Mouse (Mus musculus) heart, embryonic 16.5 days (tissue): ENCODE measurements around the gene Pde6c. TPM values are rescaled to one million over a fixed set of nuclear protein-coding genes. Genes with fewer than 3 reads are reported as not detected.

Source experiments
- ATAC-seq: fragments of 200-750 bp; cut with Nextera tagmentation; replicated peaks from 2 replicates; pipeline ENCODE4 v1.8.0; 2017; ENCODE audit warnings: moderate number of reproducible peaks; ENCODE audit not compliant: insufficient read depth, low FRiP score; ENCODE audit errors: extremely low read depth
- H3K27ac ChIP-seq: fragments of 300-500 bp; sonication (generic); 2 replicates; pipeline ENCODE4 v1.5.1; 2014; ENCODE audit warnings: mild to moderate bottlenecking, low read length, control low read depth, moderate library complexity
- H3K27me3 ChIP-seq: fragments of 300-500 bp; sonication (generic); 2 replicates; pipeline ENCODE4 v1.6.1; 2014; ENCODE audit warnings: low read length, mixed read lengths; ENCODE audit not compliant: control insufficient read depth, insufficient read depth
- H3K36me3 ChIP-seq: fragments of 300-500 bp; sonication (generic); 2 replicates; pipeline ENCODE4 v1.6.1; 2014; ENCODE audit not compliant: control insufficient read depth, insufficient read depth
- H3K4me1 ChIP-seq: fragments of 300-500 bp; sonication (generic); 2 replicates; pipeline ENCODE4 v1.6.1; 2014; ENCODE audit warnings: low read length, mixed read lengths; ENCODE audit not compliant: control insufficient read depth, insufficient read depth
- H3K4me2 ChIP-seq: fragments of 300-500 bp; sonication (generic); 2 replicates; pipeline ENCODE4 v1.6.1; 2014; ENCODE audit warnings: low read depth, mild to moderate bottlenecking, control low read depth, low read length
- H3K4me3 ChIP-seq: fragments of 300-500 bp; sonication (generic); 2 replicates; pipeline ENCODE4 v1.5.1; 2014; ENCODE audit warnings: mild to moderate bottlenecking, control low read depth, low read length
- H3K9ac ChIP-seq: fragments of 300-500 bp; sonication (generic); 2 replicates; pipeline ENCODE4 v1.6.1; 2014; ENCODE audit warnings: low read length, control low read depth
- H3K9me3 ChIP-seq: fragments of 300-500 bp; sonication (generic); replicated peaks from 2 replicates; pipeline ENCODE4 v1.6.1; 2016; ENCODE audit warnings: low read length; ENCODE audit not compliant: control insufficient read depth
- WGBS: fragments of 180-500 bp; shearing (Covaris S2); extraction: QIAGEN DNeasy Blood & Tissue Kit; methylation state at CpG from one replicate; pipeline ENCODE4 v1.1.7; 2014; 5-methylcytosine and 5-hydroxymethylcytosine counted together
- polyA plus RNA-seq: library from polyadenylated mRNA; unstranded; fragments of >200 nt; fragmentation: Nextera tagmentation; extraction: Ambion mirVana; gene quantifications from 2 replicates; pipeline ENCODE4 v1.2.1, GENCODE M21; 2015

Pde6c gene
- polyA plus RNA-seq, result not detected in 2 replicates

GRCm38 (mm10) chr19:38132481-38132880, at the start of gene Pde6c:
Gene Pde6c (plus strand): TSS chr19:38132781.
- H3K9me3 ChIP-seq, result no peaks in the 10 kb centered on the region
- 82% methylated on average over 6 of the region's 6 CpGs for WGBS
- no peaks in the 10 kb centered on the region for H3K36me3 ChIP-seq
- ATAC-seq, result no peak
- H3K27me3 ChIP-seq, result no peaks in the 10 kb centered on the region
- H3K4me2 ChIP-seq, result no peak within 1 kb of the TSS
- H3K27ac ChIP-seq, result no peak within 1 kb of the TSS
- H3K4me3 ChIP-seq, result no peak within 1 kb of the TSS
- H3K4me1 ChIP-seq, result no peaks in the 10 kb centered on the region
- H3K9ac ChIP-seq, result no peak within 1 kb of the TSS

- ATAC-seq, result no peak
- 56% methylated on average over 5 of the region's 5 CpGs for WGBS
Measured at GRCm38 (mm10) chr19:38082931-38083525, 49.6 kb upstream of the Pde6c start.

DNA sequence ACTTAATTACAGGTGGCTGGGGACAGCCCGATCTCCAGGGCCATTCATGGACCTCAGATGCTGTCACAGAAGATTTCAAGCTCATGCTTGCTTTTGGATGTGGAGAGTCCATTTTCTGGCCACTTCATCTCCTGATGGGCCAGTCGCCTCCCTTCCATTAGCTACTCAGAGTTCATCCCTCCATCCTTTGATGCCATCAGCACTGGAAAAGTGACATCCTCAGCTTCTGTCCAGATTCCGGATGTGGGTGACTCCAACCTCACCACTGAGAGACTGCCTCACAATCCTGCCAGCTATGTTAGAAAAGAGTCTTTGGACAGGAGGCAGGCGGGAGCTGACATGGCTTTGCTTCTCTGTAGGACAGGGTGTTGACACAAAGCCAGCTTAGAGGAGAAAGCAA, 46.7 kb upstream of the Pde6c start:
- Histone ChIP-seq H3K9me3 (no peaks in the 10 kb centered on the region), H3K4me2 (no peak overlapping the region), H3K36me3 (no peaks in the 10 kb centered on the region), H3K4me1 (no peaks in the 10 kb centered on the region), H3K4me3 (no peak overlapping the region), H3K27me3 (peaks cover 2% of the 10 kb centered on the region; the same call in 1 of the 2 replicates), H3K27ac (no peak overlapping the region), H3K9ac (no peak overlapping the region)
- ATAC-seq, result no peak
- WGBS, result 69% methylated on average over 4 of the region's 4 CpGs

More at GRCm38 (mm10) chr19:38082931-38083525, 49.6 kb upstream of the Pde6c start:
- no peaks in the 10 kb centered on the region for H3K9me3 ChIP-seq
- no peak overlapping the region for H3K4me2 ChIP-seq
- H3K4me3 ChIP-seq, result no peak overlapping the region
- H3K27me3 ChIP-seq, result peaks cover 2% of the 10 kb centered on the region; the same call in 1 of the 2 replicates
- H3K9ac ChIP-seq, result no peak overlapping the region
- H3K4me1 ChIP-seq, result no peaks in the 10 kb centered on the region
- no peak overlapping the region for H3K27ac ChIP-seq
- no peaks in the 10 kb centered on the region for H3K36me3 ChIP-seq

DNA sequence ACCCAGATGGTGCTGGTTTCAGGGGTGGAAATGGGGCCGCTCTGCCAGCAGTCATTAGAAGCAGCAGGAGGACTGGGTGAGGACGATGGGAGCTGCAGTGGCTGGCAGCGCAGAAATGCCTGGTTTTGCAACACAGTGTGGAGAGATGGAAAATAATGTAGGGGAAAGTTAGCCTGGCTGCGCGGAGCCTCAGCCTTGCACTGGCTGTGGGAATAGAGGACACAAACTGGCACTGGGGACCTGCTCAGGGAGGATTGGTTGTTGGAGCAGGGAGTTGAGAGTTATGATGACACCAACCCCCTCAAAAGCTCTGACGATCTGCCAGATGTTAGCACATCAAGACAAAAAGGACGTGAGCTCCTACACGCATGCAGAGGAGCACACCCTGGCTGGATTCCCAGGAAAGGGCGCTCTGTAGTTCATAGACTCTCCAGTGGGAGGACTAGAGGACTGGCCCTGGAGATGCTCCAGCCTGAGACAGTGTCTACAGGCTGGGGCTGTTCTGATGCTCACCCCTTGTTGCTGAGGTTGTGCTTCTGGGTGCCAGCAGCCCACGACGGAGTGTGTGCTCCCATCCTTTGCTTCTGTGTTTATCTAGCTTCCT, 45.5 kb upstream of the Pde6c start:
- ATAC-seq, result peak; percentile 82
- Histone ChIP-seq H3K27me3 (no peaks in the 10 kb centered on the region; the same call in 1 of the 2 replicates), H3K9ac (peak overlapping the region; percentile 33; the same call in 1 of the 2 replicates), H3K4me3 (no peak overlapping the region), H3K4me2 (peak overlapping the region; percentile 6; the same call in 1 of the 2 replicates), H3K27ac (no peak overlapping the region), H3K9me3 (no peaks in the 10 kb centered on the region), H3K4me1 (no peaks in the 10 kb centered on the region), H3K36me3 (no peaks in the 10 kb centered on the region)
- WGBS, result 46% methylated on average over 11 of the region's 11 CpGs

- H3K36me3 ChIP-seq, result no peaks in the 10 kb centered on the region
- ATAC-seq, result no peak
- no peaks in the 10 kb centered on the region; the same call in 1 of the 2 replicates for H3K27me3 ChIP-seq
- no peak overlapping the region for H3K4me3 ChIP-seq
- no peaks in the 10 kb centered on the region for H3K9me3 ChIP-seq
- WGBS, result 68% methylated on average over 8 of the region's 8 CpGs
- no peak overlapping the region for H3K27ac ChIP-seq
- no peaks in the 10 kb centered on the region for H3K4me1 ChIP-seq
- no peak overlapping the region for H3K9ac ChIP-seq
- H3K4me2 ChIP-seq, result no peak overlapping the region
Measured at GRCm38 (mm10) chr19:38089358-38089757, 43.2 kb upstream of the Pde6c start.

- H3K4me2 ChIP-seq, result no peak overlapping the region
- no peak overlapping the region for H3K27ac ChIP-seq
- H3K4me3 ChIP-seq, result no peak overlapping the region
- no peak for ATAC-seq
- no peaks in the 10 kb centered on the region for H3K9me3 ChIP-seq
- H3K9ac ChIP-seq, result no peak overlapping the region
- no peaks in the 10 kb centered on the region for H3K36me3 ChIP-seq
- 78% methylated on average over 4 of the region's 4 CpGs for WGBS
- H3K27me3 ChIP-seq, result peaks cover 16% of the 10 kb centered on the region
- no peaks in the 10 kb centered on the region for H3K4me1 ChIP-seq
Measured at GRCm38 (mm10) chr19:38091512-38091985, 41.0 kb upstream of the Pde6c start.

GRCm38 (mm10) chr19:38096231-38096630, 36.4 kb upstream of the Pde6c start:
- Histone ChIP-seq H3K9ac (no peak overlapping the region), H3K27ac (no peak overlapping the region), H3K36me3 (no peaks in the 10 kb centered on the region), H3K4me2 (no peak overlapping the region), H3K4me3 (no peak overlapping the region), H3K27me3 (peaks cover 44% of the 10 kb centered on the region), H3K4me1 (no peaks in the 10 kb centered on the region), H3K9me3 (no peaks in the 10 kb centered on the region)
- WGBS, result 13% methylated on average over 4 of the region's 4 CpGs
- ATAC-seq, result no peak

DNA sequence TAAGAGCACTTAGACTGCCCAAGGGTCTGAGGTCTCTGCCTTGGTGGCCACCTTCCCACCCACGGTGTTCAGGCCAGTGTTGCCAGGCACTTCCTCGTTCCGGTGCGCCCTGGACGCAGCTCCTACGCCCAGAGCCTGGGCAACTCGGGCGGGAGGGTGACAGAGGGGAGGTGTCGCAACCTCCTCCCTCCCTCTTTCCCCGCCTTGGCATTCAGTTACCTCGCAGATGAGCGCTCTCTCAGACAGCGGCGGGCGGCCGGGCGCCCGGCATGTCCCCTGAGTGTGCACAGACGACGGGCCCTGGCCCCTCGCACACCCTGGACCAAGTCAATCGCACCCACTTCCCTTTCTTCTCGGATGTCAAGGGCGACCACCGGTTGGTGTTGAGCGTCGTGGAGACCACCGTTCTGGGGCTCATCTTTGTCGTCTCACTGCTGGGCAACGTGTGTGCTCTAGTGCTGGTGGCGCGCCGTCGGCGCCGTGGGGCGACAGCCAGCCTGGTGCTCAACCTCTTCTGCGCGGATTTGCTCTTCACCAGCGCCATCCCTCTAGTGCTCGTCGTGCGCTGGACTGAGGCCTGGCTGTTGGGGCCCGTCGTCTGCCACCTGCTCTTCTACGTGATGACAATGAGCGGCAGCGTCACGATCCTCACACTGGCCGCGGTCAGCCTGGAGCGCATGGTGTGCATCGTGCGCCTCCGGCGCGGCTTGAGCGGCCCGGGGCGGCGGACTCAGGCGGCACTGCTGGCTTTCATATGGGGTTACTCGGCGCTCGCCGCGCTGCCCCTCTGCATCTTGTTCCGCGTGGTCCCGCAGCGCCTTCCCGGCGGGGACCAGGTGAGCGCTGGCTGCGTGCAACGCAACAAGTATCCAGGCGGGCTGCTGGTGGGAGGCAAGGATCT, 35.5 kb upstream of the Pde6c start, which contains the start of gene Ffar4:
Gene Ffar4, plus strand, starts transcription at position 214 of the 901 bp plus-strand sequence.
- Histone ChIP-seq H3K4me3 (peak within 1 kb of the TSS; percentile 27), H3K4me2 (peak within 1 kb of the TSS; percentile 48), H3K27ac (no peak within 1 kb of the TSS), H3K27me3 (peaks cover 44% of the 10 kb centered on the region), H3K36me3 (no peaks in the 10 kb centered on the region), H3K9ac (no peak within 1 kb of the TSS), H3K9me3 (no peaks in the 10 kb centered on the region), H3K4me1 (no peaks in the 10 kb centered on the region)
- no peak for ATAC-seq
- WGBS, result under 1% methylated on average over 77 of the region's 77 CpGs
